Mouse (Mus musculus): ENCODE data around the gene Pgm2l1. TPM values are rescaled to one million over a fixed set of nuclear protein-coding genes. Genes with fewer than 3 reads are reported as not detected.
A peak's percentile ranks its signal among the peaks of the same experiment; 100 is the strongest.
"Not testable (repeated sequence)": the region's sequence is repeated elsewhere in the genome, so short reads cannot be mapped to it uniquely, and the experiment has no call there.

The Pgm2l1 gene
- total RNA-seq, 2 experiments from 2014 or later: 303 to 336 TPM

GRCm38 (mm10) chr7:100216601-100217565, 10.3 kb upstream of the Pgm2l1 start:
- peak in 1 of 2 experiments; percentile 82 for DNase-seq (ENCODE audit: low spot score in 2 of 2)

GRCm38 (mm10) chr7:100227896-100228525, 817 bp downstream of the Pgm2l1 start:
- peak in 1 of 2 experiments; percentile 25 for DNase-seq (ENCODE audit: low spot score in 2 of 2)
- intact Hi-C loops (cut with DNase I): loop anchor here (1.0 to 5.0 kb wide), 3 partner anchors 11 to 241 kb away; partner anchors contain the start of gene Pold3

More at GRCm38 (mm10) chr7:100216601-100217565, 10.3 kb upstream of the Pgm2l1 start:
- intact Hi-C loops (cut with DNase I): loop anchor here (1.0 kb wide), 1 partner anchor 10 kb away; the partner anchor contains the start of gene Pgm2l1

- intact Hi-C loops (cut with DNase I): loop anchor here (5.0 kb wide), 1 partner anchor 242 kb away; no protein-coding TSS in a partner anchor
- no peak for DNase-seq (ENCODE audit: low spot score in 2 of 2)
Observed at GRCm38 (mm10) chr7:100228957-100229356, 1.8 kb downstream of the Pgm2l1 start.

- intact Hi-C loops (cut with DNase I): no loop called here
Observed at GRCm38 (mm10) chr7:100230646-100231045, 3.5 kb downstream of the Pgm2l1 start.

GRCm38 (mm10) chr7:100231661-100232060, 4.5 kb downstream of the Pgm2l1 start:
- intact Hi-C loops (cut with DNase I): no loop called here

More at GRCm38 (mm10) chr7:100230646-100231045, 3.5 kb downstream of the Pgm2l1 start:
- no peak for DNase-seq (ENCODE audit: low spot score in 2 of 2)

GRCm38 (mm10) chr7:100233681-100234080, 6.5 kb downstream of the Pgm2l1 start:
- intact Hi-C loops (cut with DNase I): loop anchor here (1.0 kb wide), 1 partner anchor 43 kb away; no protein-coding TSS in a partner anchor

More at GRCm38 (mm10) chr7:100231661-100232060, 4.5 kb downstream of the Pgm2l1 start:
- peak in 1 of 2 experiments; percentile 29 for DNase-seq (ENCODE audit: low spot score in 2 of 2)

GRCm38 (mm10) chr7:100234264-100234885, 7.2 kb downstream of the Pgm2l1 start:
- intact Hi-C loops (cut with DNase I): loop anchor here (1.0 kb wide), 1 partner anchor 44 kb away; no protein-coding TSS in a partner anchor
- peak in 1 of 2 experiments; percentile 55 for DNase-seq (ENCODE audit: low spot score in 2 of 2)

More at GRCm38 (mm10) chr7:100233681-100234080, 6.5 kb downstream of the Pgm2l1 start:
- DNase-seq (ENCODE audit: low spot score in 2 of 2): no peak

GRCm38 (mm10) chr7:100238271-100238670, 11.1 kb downstream of the Pgm2l1 start:
- no peak for DNase-seq (ENCODE audit: low spot score in 2 of 2)
- intact Hi-C loops (cut with DNase I): no loop called here

- DNase-seq (ENCODE audit: low spot score in 2 of 2): no peak
- intact Hi-C loops (cut with DNase I): no loop called here
Observed at GRCm38 (mm10) chr7:100240601-100241000, 13.4 kb downstream of the Pgm2l1 start.

GRCm38 (mm10) chr7:100243007-100243406, 15.8 kb downstream of the Pgm2l1 start:
- DNase-seq (ENCODE audit: low spot score in 2 of 2): no peak
- intact Hi-C loops (cut with DNase I): no loop called here

- intact Hi-C loops (cut with DNase I): no loop called here
- DNase-seq (ENCODE audit: low spot score in 2 of 2): no peak
Observed at GRCm38 (mm10) chr7:100244225-100244624, 17.0 kb downstream of the Pgm2l1 start.

GRCm38 (mm10) chr7:100245176-100245575, 18.0 kb downstream of the Pgm2l1 start:
- no peak for DNase-seq (ENCODE audit: low spot score in 2 of 2)
- intact Hi-C loops (cut with DNase I): no loop called here

- no peak for DNase-seq (ENCODE audit: low spot score in 2 of 2)
- intact Hi-C loops (cut with DNase I): no loop called here
Observed at GRCm38 (mm10) chr7:100250667-100251066, 23.5 kb downstream of the Pgm2l1 start.

- DNase-seq (ENCODE audit: low spot score in 2 of 2): no peak
- intact Hi-C loops (cut with DNase I): no loop called here
Observed at GRCm38 (mm10) chr7:100262350-100262749, 35.2 kb downstream of the Pgm2l1 start.

GRCm38 (mm10) chr7:100264934-100265333, 37.7 kb downstream of the Pgm2l1 start:
- DNase-seq (ENCODE audit: low spot score in 2 of 2); intact Hi-C loops (cut with DNase I): not testable (repeated sequence)

GRCm38 (mm10) chr7:100272369-100272768, 45.2 kb downstream of the Pgm2l1 start:
- intact Hi-C loops (cut with DNase I): loop anchor here (10.0 kb wide), 1 partner anchor 122 kb away; no protein-coding TSS in a partner anchor
- DNase-seq (ENCODE audit: low spot score in 2 of 2): no peak

GRCm38 (mm10) chr7:100274507-100274906, 47.3 kb downstream of the Pgm2l1 start:
- intact Hi-C loops (cut with DNase I): loop anchor here (10.0 kb wide), 1 partner anchor 120 kb away; no protein-coding TSS in a partner anchor
- no peak for DNase-seq (ENCODE audit: low spot score in 2 of 2)

- DNase-seq (ENCODE audit: low spot score in 2 of 2): no peak
- intact Hi-C loops (cut with DNase I): loop anchor here (10.0 kb wide), 1 partner anchor 118 kb away; no protein-coding TSS in a partner anchor
Observed at GRCm38 (mm10) chr7:100276397-100276796, 49.2 kb downstream of the Pgm2l1 start.

- intact Hi-C loops (cut with DNase I): loop anchor here (10.0 kb wide), 1 partner anchor 115 kb away; no protein-coding TSS in a partner anchor
- DNase-seq (ENCODE audit: low spot score in 2 of 2): peak; percentile 44 to 59
Observed at GRCm38 (mm10) chr7:100279803-100280202, 52.6 kb downstream of the Pgm2l1 start.

Data from left cerebral cortex, postnatal 25 days (tissue).